Mouse (Mus musculus) small intestine, adult 2 months (tissue): ENCODE measurements at regions not wholly inside any gene's neighbourhood (a gene's known extent, or its start where the extent isn't known, plus 50 kb on each side); places are given as distances from the start of the nearest gene placed in this dataset.

Source experiments
- H3K27ac ChIP-seq: fragments of 200-500 bp; 2 replicates; pipeline ENCODE4 v1.5.1; 2012; ENCODE audit warnings: low read depth, low read length, control low read depth, inconsistent platforms; ENCODE audit not compliant: insufficient read depth
- H3K27me3 ChIP-seq: fragments of 200-500 bp; 2 replicates; pipeline ENCODE4 v1.6.1; 2012; ENCODE audit warnings: mild to moderate bottlenecking, moderate library complexity, low read length, inconsistent platforms; ENCODE audit not compliant: control insufficient read depth, insufficient read depth
- H3K36me3 ChIP-seq: fragments of 200-500 bp; 2 replicates; pipeline ENCODE4 v1.6.1; 2012; ENCODE audit warnings: mild to moderate bottlenecking, low read length, control low read depth, inconsistent platforms; ENCODE audit not compliant: control insufficient read depth, insufficient read depth
- H3K4me1 ChIP-seq: fragments of 200-500 bp; 2 replicates; pipeline ENCODE4 v1.6.1; 2012; ENCODE audit warnings: low read length, inconsistent platforms, mixed read lengths; ENCODE audit not compliant: control insufficient read depth, insufficient read depth, insufficient read length
- H3K4me3 ChIP-seq: fragments of 200-500 bp; 2 replicates; pipeline ENCODE4 v1.5.1; 2012; ENCODE audit warnings: low read depth, mild to moderate bottlenecking, control low read depth, inconsistent platforms, low read length, moderate library complexity
- CTCF ChIP-seq: fragments of 200-500 bp; IDR thresholded peaks from 2 replicates; pipeline ENCODE4 v1.5.1; 2012; ENCODE audit warnings: low read depth, mild to moderate bottlenecking, control low read depth, inconsistent platforms, low read length, moderate library complexity, mixed read lengths; ENCODE audit not compliant: insufficient replicate concordance, insufficient read length; ENCODE audit errors: extremely low read depth
- POLR2A ChIP-seq: fragments of 200-500 bp; IDR thresholded peaks from 2 replicates; pipeline ENCODE4 v1.6.1; 2012; ENCODE audit warnings: low read depth, mild to moderate bottlenecking, control low read depth, inconsistent platforms, low read length, moderate library complexity
- WGBS: fragments of 180-500 bp; shearing (Covaris S2); methylation state at CpG from one replicate; pipeline ENCODE4 v1.1.7; 2018; 5-methylcytosine and 5-hydroxymethylcytosine counted together

GRCm38 (mm10) chr1:81967746-81968295 lies 265.1 kb upstream of the Gm9747 start:
- Histone ChIP-seq H3K4me3 (no peak overlapping the region), H3K36me3 (no peaks in the 10 kb centered on the region), H3K27ac (no peak overlapping the region), H3K27me3 (no peaks in the 10 kb centered on the region), H3K4me1 (no peaks in the 10 kb centered on the region)
- 70% methylated on average over 1 of the region's 1 CpGs for WGBS
- TF ChIP-seq CTCF (no peak), POLR2A (no peak)

- Histone ChIP-seq H3K36me3 (no peaks in the 10 kb centered on the region), H3K27ac (no peak overlapping the region), H3K27me3 (no peaks in the 10 kb centered on the region), H3K4me1 (no peaks in the 10 kb centered on the region), H3K4me3 (no peak overlapping the region)
- TF ChIP-seq POLR2A (no peak), CTCF (no peak)
- 79% methylated on average over 5 of the region's 5 CpGs for WGBS
These were observed 260.3 kb upstream of the Gm9747 start for GRCm38 (mm10) chr1:81972575-81972974.

GRCm38 (mm10) chr1:81973481-81973880 lies 259.4 kb upstream of the Gm9747 start:
- no peak overlapping the region for H3K27ac ChIP-seq
- WGBS, result 91% methylated on average over 4 of the region's 4 CpGs
- TF ChIP-seq CTCF, result no peak
- no peak for TF ChIP-seq POLR2A
- H3K36me3 ChIP-seq, result no peaks in the 10 kb centered on the region
- no peaks in the 10 kb centered on the region for H3K4me1 ChIP-seq
- H3K4me3 ChIP-seq, result no peak overlapping the region
- no peaks in the 10 kb centered on the region for H3K27me3 ChIP-seq

- 63% methylated on average over 5 of the region's 5 CpGs for WGBS
- H3K27me3 ChIP-seq, result no peaks in the 10 kb centered on the region
- H3K27ac ChIP-seq, result no peak overlapping the region
- no peaks in the 10 kb centered on the region for H3K4me1 ChIP-seq
- no peak for TF ChIP-seq CTCF
- no peak for TF ChIP-seq POLR2A
- H3K4me3 ChIP-seq, result no peak overlapping the region
- no peaks in the 10 kb centered on the region for H3K36me3 ChIP-seq
These were observed 225.0 kb upstream of the Gm9747 start for GRCm38 (mm10) chr1:82007943-82008342.

- Histone ChIP-seq H3K27me3 (no peaks in the 10 kb centered on the region), H3K4me1 (no peaks in the 10 kb centered on the region), H3K36me3 (no peaks in the 10 kb centered on the region), H3K4me3 (no peak overlapping the region), H3K27ac (no peak overlapping the region)
- TF ChIP-seq CTCF (no peak), POLR2A (no peak)
- WGBS, result 74% methylated on average over 4 of the region's 4 CpGs
These were observed 224.1 kb upstream of the Gm9747 start for GRCm38 (mm10) chr1:82008805-82009204.

GRCm38 (mm10) chr1:82010995-82011394 lies 221.9 kb upstream of the Gm9747 start:
- no peak overlapping the region for H3K27ac ChIP-seq
- WGBS, result 59% methylated on average over 1 of the region's 1 CpGs

GRCm38 (mm10) chr1:82015341-82015740 lies 217.6 kb upstream of the Gm9747 start:
- H3K27me3 ChIP-seq, result no peaks in the 10 kb centered on the region
- H3K27ac ChIP-seq, result no peak overlapping the region
- H3K4me1 ChIP-seq, result no peaks in the 10 kb centered on the region
- TF ChIP-seq POLR2A (no peak), CTCF (no peak)
- H3K36me3 ChIP-seq, result no peaks in the 10 kb centered on the region
- no peak overlapping the region for H3K4me3 ChIP-seq

More at GRCm38 (mm10) chr1:82010995-82011394, 221.9 kb upstream of the Gm9747 start:
- no peaks in the 10 kb centered on the region for H3K36me3 ChIP-seq
- H3K4me1 ChIP-seq, result no peaks in the 10 kb centered on the region
- no peaks in the 10 kb centered on the region for H3K27me3 ChIP-seq
- H3K4me3 ChIP-seq, result no peak overlapping the region
- TF ChIP-seq POLR2A (no peak), CTCF (no peak)
